Mouse (Mus musculus) small intestine, adult 2 months (tissue): ENCODE results near the gene Lhfp. TPM values are rescaled to one million over a fixed set of nuclear protein-coding genes. Genes with fewer than 3 reads are reported as not detected.

ENCODE experiments used
- H3K27ac ChIP-seq: fragments of 200-500 bp; 2 replicates; pipeline ENCODE4 v1.5.1; 2012; ENCODE audit warnings: low read depth, low read length, control low read depth, inconsistent platforms; ENCODE audit not compliant: insufficient read depth
- H3K27me3 ChIP-seq: fragments of 200-500 bp; 2 replicates; pipeline ENCODE4 v1.6.1; 2012; ENCODE audit warnings: mild to moderate bottlenecking, moderate library complexity, low read length, inconsistent platforms; ENCODE audit not compliant: control insufficient read depth, insufficient read depth
- H3K36me3 ChIP-seq: fragments of 200-500 bp; 2 replicates; pipeline ENCODE4 v1.6.1; 2012; ENCODE audit warnings: mild to moderate bottlenecking, low read length, control low read depth, inconsistent platforms; ENCODE audit not compliant: control insufficient read depth, insufficient read depth
- H3K4me1 ChIP-seq: fragments of 200-500 bp; 2 replicates; pipeline ENCODE4 v1.6.1; 2012; ENCODE audit warnings: low read length, inconsistent platforms, mixed read lengths; ENCODE audit not compliant: control insufficient read depth, insufficient read depth, insufficient read length
- H3K4me3 ChIP-seq: fragments of 200-500 bp; 2 replicates; pipeline ENCODE4 v1.5.1; 2012; ENCODE audit warnings: low read depth, mild to moderate bottlenecking, control low read depth, inconsistent platforms, low read length, moderate library complexity
- CTCF ChIP-seq: fragments of 200-500 bp; IDR thresholded peaks from 2 replicates; pipeline ENCODE4 v1.5.1; 2012; ENCODE audit warnings: low read depth, mild to moderate bottlenecking, control low read depth, inconsistent platforms, low read length, moderate library complexity, mixed read lengths; ENCODE audit not compliant: insufficient replicate concordance, insufficient read length; ENCODE audit errors: extremely low read depth
- POLR2A ChIP-seq: fragments of 200-500 bp; IDR thresholded peaks from 2 replicates; pipeline ENCODE4 v1.6.1; 2012; ENCODE audit warnings: low read depth, mild to moderate bottlenecking, control low read depth, inconsistent platforms, low read length, moderate library complexity
- WGBS: fragments of 180-500 bp; shearing (Covaris S2); methylation state at CpG from one replicate; pipeline ENCODE4 v1.1.7; 2018; 5-methylcytosine and 5-hydroxymethylcytosine counted together
- polyA plus RNA-seq: library from polyadenylated mRNA; depleted of rRNA; stranded (reverse); fragments of >200 nt; gene quantifications from 2 replicates; pipeline ENCODE4 v1.2.3, GENCODE M21; 2012; rRNA removed

The Lhfp gene
- 15.7 and 22.7 TPM in 2 replicates for polyA plus RNA-seq

DNA sequence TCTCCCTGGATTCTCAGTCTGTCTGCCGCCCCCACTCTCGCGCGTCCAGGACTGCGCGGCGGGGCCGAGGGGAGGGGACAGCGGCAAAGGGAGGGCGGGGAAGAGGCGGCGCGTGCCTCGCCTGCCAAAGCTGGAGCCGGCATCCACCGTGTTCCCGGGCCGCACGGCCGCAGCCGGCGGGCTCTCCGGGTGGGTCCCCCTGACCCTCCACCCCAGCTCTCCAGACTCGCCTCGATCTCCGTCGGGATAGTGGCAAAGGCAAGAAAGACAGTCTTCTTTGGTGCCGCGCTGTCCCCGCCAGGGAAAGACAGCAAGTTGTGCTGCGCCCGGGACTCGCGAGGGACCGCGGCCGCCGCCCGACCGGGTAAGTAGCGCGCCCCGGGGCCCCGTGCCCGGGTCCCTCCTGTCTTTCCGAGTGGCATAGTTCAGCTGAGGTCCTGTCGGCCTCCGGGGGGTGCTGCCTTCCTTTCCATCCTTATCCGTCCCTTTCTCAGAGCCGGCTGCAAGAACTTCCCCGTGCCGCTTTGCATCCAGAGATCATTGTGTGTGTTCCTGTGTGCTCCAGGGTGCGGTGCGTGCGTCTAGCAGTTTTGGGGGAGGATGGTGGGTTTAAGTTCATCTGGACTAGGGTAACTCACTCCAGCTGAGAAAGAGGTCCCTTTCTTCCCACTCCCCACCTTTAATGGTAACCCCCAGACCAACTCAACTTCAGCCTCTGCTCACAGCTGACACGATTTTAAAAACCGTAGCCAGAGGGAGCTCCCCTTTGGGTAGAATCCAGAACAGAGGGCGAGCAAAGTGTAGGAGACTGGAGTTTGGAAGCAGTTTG lies at the start of gene Lhfp:
Gene Lhfp, plus strand, starts transcription at position 118 of the 829 bp plus-strand sequence.
- Histone ChIP-seq H3K4me3 (peak within 1 kb of the TSS; percentile 66), H3K4me1 (no peaks in the 10 kb centered on the region; the same call in 1 of the 2 replicates), H3K36me3 (no peaks in the 10 kb centered on the region), H3K27ac (peak within 1 kb of the TSS; percentile 17; the same call in 1 of the 2 replicates), H3K27me3 (peaks cover 26% of the 10 kb centered on the region)
- under 1% methylated on average over 57 of the region's 58 CpGs for WGBS
- 0 out of 2 replicates have a peak, but pooled peaks have one; percentile 29 for TF ChIP-seq POLR2A
- TF ChIP-seq CTCF, result no peak; the same call in 1 of the 2 replicates

GRCm38 (mm10) chr3:52993296-52993695 lies 48.0 kb upstream of the Lhfp start:
- TF ChIP-seq CTCF, result no peak
- no peak for TF ChIP-seq POLR2A
- peaks cover 51% of the 10 kb centered on the region for H3K36me3 ChIP-seq
- no peaks in the 10 kb centered on the region for H3K27me3 ChIP-seq
- H3K4me1 ChIP-seq, result no peaks in the 10 kb centered on the region
- 85% methylated on average over 10 of the region's 10 CpGs for WGBS
- H3K27ac ChIP-seq, result no peak overlapping the region
- H3K4me3 ChIP-seq, result no peak overlapping the region

- WGBS, result 73% methylated on average over 5 of the region's 5 CpGs
- no peaks in the 10 kb centered on the region for H3K27me3 ChIP-seq
- TF ChIP-seq CTCF (peak; percentile 31; the same call in 1 of the 2 replicates), POLR2A (no peak)
- H3K27ac ChIP-seq, result no peak overlapping the region
- H3K4me1 ChIP-seq, result no peaks in the 10 kb centered on the region
- peaks cover 48% of the 10 kb centered on the region for H3K36me3 ChIP-seq
- no peak overlapping the region for H3K4me3 ChIP-seq
Observed at GRCm38 (mm10) chr3:52994666-52995065, 46.7 kb upstream of the Lhfp start.

- Histone ChIP-seq H3K36me3 (peaks cover 52% of the 10 kb centered on the region), H3K27me3 (no peaks in the 10 kb centered on the region), H3K27ac (no peak overlapping the region), H3K4me1 (no peaks in the 10 kb centered on the region), H3K4me3 (no peak overlapping the region)
- TF ChIP-seq CTCF (no peak), POLR2A (no peak)
- WGBS, result 92% methylated on average over 5 of the region's 5 CpGs
Observed at GRCm38 (mm10) chr3:52996635-52997034, 44.7 kb upstream of the Lhfp start.

GRCm38 (mm10) chr3:52997381-52997780 lies 43.9 kb upstream of the Lhfp start:
- TF ChIP-seq CTCF (no peak), POLR2A (no peak)
- H3K36me3 ChIP-seq, result peaks cover 52% of the 10 kb centered on the region
- no peaks in the 10 kb centered on the region for H3K4me1 ChIP-seq
- no peaks in the 10 kb centered on the region for H3K27me3 ChIP-seq
- no peak overlapping the region for H3K4me3 ChIP-seq
- no peak overlapping the region for H3K27ac ChIP-seq
- 89% methylated on average over 1 of the region's 1 CpGs for WGBS

GRCm38 (mm10) chr3:52999016-52999744 lies 42.1 kb upstream of the Lhfp start:
- Histone ChIP-seq H3K27ac (no peak overlapping the region), H3K4me1 (no peaks in the 10 kb centered on the region), H3K4me3 (no peak overlapping the region), H3K27me3 (no peaks in the 10 kb centered on the region), H3K36me3 (peaks cover 43% of the 10 kb centered on the region)
- TF ChIP-seq CTCF (no peak), POLR2A (no peak)
- 85% methylated on average over 15 of the region's 15 CpGs for WGBS

DNA sequence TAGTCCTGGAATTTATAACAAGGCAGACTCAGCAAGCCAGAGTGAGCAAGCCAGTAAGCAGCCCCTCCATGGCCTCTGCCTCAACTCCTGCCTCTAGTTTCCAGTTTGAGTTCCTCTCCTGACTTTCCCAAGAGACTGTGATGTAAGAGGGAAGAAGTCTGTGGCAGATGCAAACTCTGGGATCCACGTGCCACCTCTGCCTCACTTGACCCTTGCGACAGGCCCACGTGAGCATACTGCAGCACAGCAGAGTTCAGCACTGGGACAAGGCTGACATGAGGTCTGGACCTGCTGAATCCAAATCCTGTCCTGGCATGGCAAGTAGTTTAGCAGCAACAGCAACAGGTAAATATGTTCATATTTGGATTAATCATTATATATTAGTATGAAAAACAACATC lies 41.3 kb upstream of the Lhfp start:
- TF ChIP-seq POLR2A (no peak), CTCF (no peak)
- Histone ChIP-seq H3K4me1 (no peaks in the 10 kb centered on the region), H3K36me3 (peaks cover 43% of the 10 kb centered on the region)

More for the DNA sequence above, 41.3 kb upstream of the Lhfp start:
- H3K27ac ChIP-seq, result no peak overlapping the region
- no peak overlapping the region for H3K4me3 ChIP-seq
- 86% methylated on average over 3 of the region's 3 CpGs for WGBS
- no peaks in the 10 kb centered on the region for H3K27me3 ChIP-seq
